Mouse (Mus musculus): ENCODE measurements at regions not wholly inside any gene's neighbourhood (a gene's known extent, or its start where the extent isn't known, plus 50 kb on each side); places are given as distances from the start of the nearest gene placed in this dataset.

- TF ChIP-seq POLR2A (IDR thresholded peaks at IDR 0.05; ENCODE audit: borderline replicate concordance, control insufficient read depth, low read depth, low read length): no peak
- TF ChIP-seq CTCF (IDR thresholded peaks at IDR 0.05; ENCODE audit: control insufficient read depth, insufficient read depth, low read length): no peak
Measured at GRCm38 (mm10) chr2:170223872-170224271, 76.0 kb upstream of the Zfp217 start.

Measured in bone marrow, adult 2 months (tissue).